Mouse (Mus musculus) E14TG2a.4 (cell line): ENCODE data around the gene Stra6.

Experiments
- CTCF ChIP-seq: conservative IDR thresholded peaks from 2 replicates; pipeline ENCODE4 v1.5.1; 2014; ENCODE audit warnings: low read length
- NANOG ChIP-seq: IDR thresholded peaks from 2 replicates; pipeline ENCODE4 v1.6.1; 2014; ENCODE audit warnings: borderline replicate concordance, low read length, mixed read lengths

DNA sequence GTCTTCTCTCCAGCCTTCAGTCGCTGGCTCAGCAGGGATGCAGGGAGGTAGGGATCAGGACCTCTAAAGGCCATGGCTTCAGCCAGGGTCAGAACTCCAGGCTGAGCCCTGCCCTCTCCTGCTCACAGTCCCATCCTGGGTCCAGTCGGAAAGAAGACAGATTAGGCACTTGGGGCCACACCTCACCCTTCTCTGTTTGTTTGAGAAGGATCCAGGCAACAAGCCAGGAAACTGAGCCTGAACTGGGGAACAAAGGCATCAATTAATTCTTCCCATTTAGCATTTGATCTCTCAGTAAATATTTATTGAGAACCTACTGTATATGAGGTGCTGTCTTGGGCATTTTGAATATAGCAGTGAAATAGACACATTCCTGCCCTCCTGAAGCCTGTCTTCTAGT is 55.1 kb downstream of the Stra6 start, which contains the start of gene Ccdc33:
- TF ChIP-seq CTCF (no peak), NANOG (no peak)
